Mouse (Mus musculus) lung, adult 18-20 months (tissue): ENCODE results near the gene AC109138.7.

Experiments
- DNase-seq, 2 experiments: peaks; one replicate each; pipeline ENCODE4 v3.0.0; 2022; ENCODE audit warnings: mixed read lengths in 2 of 2

The AC109138.7 gene

GRCm38 (mm10) chr19:4257216-4257896 is 43.2 kb downstream of the AC109138.7 start:
- peak; percentile 93 to 94 for DNase-seq

GRCm38 (mm10) chr19:4257897-4258252 is 43.7 kb downstream of the AC109138.7 start:
- no peak for DNase-seq

- no peak for DNase-seq
These were observed 47.0 kb downstream of the AC109138.7 start for GRCm38 (mm10) chr19:4261038-4261698.

- DNase-seq = no peak
These were observed 48.6 kb downstream of the AC109138.7 start for GRCm38 (mm10) chr19:4262756-4263155.

- no peak for DNase-seq
These were observed 49.5 kb downstream of the AC109138.7 start for GRCm38 (mm10) chr19:4263702-4264101.

GRCm38 (mm10) chr19:4264171-4264780 is 50.1 kb downstream of the AC109138.7 start:
- no peak for DNase-seq

GRCm38 (mm10) chr19:4265956-4266355 is 51.8 kb downstream of the AC109138.7 start:
- no peak for DNase-seq

GRCm38 (mm10) chr19:4268566-4269361 is 54.6 kb downstream of the AC109138.7 start, which contains the start of gene Ssh3:
Ssh3 (minus strand) TSS chr19:4269180.
- DNase-seq = peak; percentile 90 to 92

GRCm38 (mm10) chr19:4270187-4270586 is 56.0 kb downstream of the AC109138.7 start:
- no peak for DNase-seq

- no peak for DNase-seq
These were observed 56.8 kb downstream of the AC109138.7 start for GRCm38 (mm10) chr19:4270972-4271371.

GRCm38 (mm10) chr19:4279487-4279886 is 65.3 kb downstream of the AC109138.7 start:
- DNase-seq = no peak

- DNase-seq = no peak
These were observed 66.3 kb downstream of the AC109138.7 start for GRCm38 (mm10) chr19:4280425-4280824.
